Mouse (Mus musculus) embryonic facial prominence, embryonic 14.5 days (tissue): ENCODE measurements around the gene Grwd1. TPM values are rescaled to one million over a fixed set of nuclear protein-coding genes. Genes with fewer than 3 reads are reported as not detected.

Experiments used
- ATAC-seq: fragments of 200-750 bp; cut with Nextera tagmentation; 2 replicates; pipeline ENCODE4 v1.8.0; 2017; ENCODE audit warnings: low read depth, moderate number of reproducible peaks, moderate TSS enrichment
- DNase-seq: peaks from one replicate; pipeline ENCODE4 v3.0.0-alpha.2; 2015; ENCODE audit warnings: low spot score
- H3K27ac ChIP-seq: fragments of 300-500 bp; sonication (generic); replicated peaks from 2 replicates; pipeline ENCODE4 v1.5.1; 2014; ENCODE audit warnings: low read depth, mild to moderate bottlenecking, low read length, moderate library complexity
- H3K27me3 ChIP-seq: fragments of 300-500 bp; sonication (generic); replicated peaks from 2 replicates; pipeline ENCODE4 v1.6.1; 2014; ENCODE audit warnings: low read length; ENCODE audit not compliant: control insufficient read depth, insufficient read depth
- H3K36me3 ChIP-seq: fragments of 300-500 bp; sonication (generic); 2 replicates; pipeline ENCODE4 v1.6.1; 2014; ENCODE audit warnings: low read length, mixed read lengths; ENCODE audit not compliant: control insufficient read depth, insufficient read depth
- H3K4me1 ChIP-seq: fragments of 300-500 bp; sonication (generic); 2 replicates; pipeline ENCODE4 v1.6.1; 2014; ENCODE audit warnings: antibody characterized with exemption, low read length; ENCODE audit not compliant: control insufficient read depth, insufficient read depth
- H3K4me2 ChIP-seq: fragments of 300-500 bp; sonication (generic); 2 replicates; pipeline ENCODE4 v1.6.1; 2014; ENCODE audit warnings: low read depth, mild to moderate bottlenecking, low read length, moderate library complexity, mixed read lengths
- H3K4me3 ChIP-seq: fragments of 300-500 bp; sonication (generic); 2 replicates; pipeline ENCODE4 v1.5.1; 2014; ENCODE audit warnings: low read depth, mild to moderate bottlenecking, low read length
- H3K9ac ChIP-seq: fragments of 300-500 bp; sonication (generic); 2 replicates; pipeline ENCODE4 v1.6.1; 2014; ENCODE audit warnings: low read depth, mild to moderate bottlenecking, low read length, moderate library complexity, mixed read lengths
- H3K9me3 ChIP-seq: fragments of 300-500 bp; sonication (generic); 2 replicates; pipeline ENCODE4 v1.6.1; 2016; ENCODE audit warnings: low read length; ENCODE audit not compliant: control insufficient read depth
- WGBS: fragments of 180-500 bp; shearing (Covaris S2); extraction: QIAGEN DNeasy Blood & Tissue Kit; methylation state at CpG from one replicate; pipeline ENCODE4 v1.1.7; 2014; 5-methylcytosine and 5-hydroxymethylcytosine counted together
- polyA plus RNA-seq: library from polyadenylated mRNA; unstranded; fragments of >200 nt; fragmentation: Nextera tagmentation; extraction: Ambion mirVana; gene quantifications from 2 replicates; pipeline ENCODE4 v1.2.1, GENCODE M21; 2014

The Grwd1 gene
- polyA plus RNA-seq, 1 experiment from 2014 or later: 53.9 TPM

GRCm38 (mm10) chr7:45809276-45810075 is 21.3 kb downstream of the Grwd1 start:
- Histone ChIP-seq H3K4me2 (no peak overlapping the region), H3K36me3 (peaks cover 65% of the 10 kb centered on the region), H3K27me3 (no peaks in the 10 kb centered on the region), H3K27ac (no peak overlapping the region), H3K4me1 (peaks cover 7% of the 10 kb centered on the region), H3K4me3 (no peak overlapping the region), H3K9ac (no peak overlapping the region), H3K9me3 (no peaks in the 10 kb centered on the region)
- ATAC-seq (no peak), DNase-seq (no peak)
- 91% methylated on average over 13 of the region's 14 CpGs for WGBS

- no peak overlapping the region for H3K9ac ChIP-seq
- WGBS: 56% methylated on average over 9 of the region's 11 CpGs
- H3K9me3 ChIP-seq: no peaks in the 10 kb centered on the region
- peaks cover 7% of the 10 kb centered on the region for H3K4me1 ChIP-seq
- no peak for DNase-seq
- H3K36me3 ChIP-seq: peaks cover 65% of the 10 kb centered on the region
- H3K4me2 ChIP-seq: no peak overlapping the region
- no peak overlapping the region for H3K27ac ChIP-seq
- no peaks in the 10 kb centered on the region for H3K27me3 ChIP-seq
- no peak overlapping the region for H3K4me3 ChIP-seq
- no peak for ATAC-seq
Measured at GRCm38 (mm10) chr7:45808471-45808870, 22.3 kb downstream of the Grwd1 start.

DNA sequence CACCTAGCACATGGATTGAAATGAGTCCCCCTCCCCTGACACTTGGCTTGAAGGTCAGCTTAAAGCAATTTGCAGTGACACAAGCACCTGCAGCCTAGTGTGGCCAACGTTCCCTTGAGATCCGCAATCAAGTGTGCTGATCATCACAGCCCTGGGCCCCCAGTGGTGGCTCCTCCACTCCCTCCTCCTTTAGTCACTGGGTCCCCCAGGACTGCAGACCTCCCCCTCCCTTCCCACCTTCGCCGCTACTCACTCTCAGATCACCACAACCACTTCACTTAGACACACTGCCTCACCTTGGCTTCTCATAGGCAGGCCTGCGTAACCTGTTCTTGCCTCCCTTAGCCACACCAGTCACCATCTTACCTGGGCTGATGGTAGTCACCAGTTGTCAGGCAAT is 24.8 kb downstream of the Grwd1 start:
- Histone ChIP-seq H3K9ac (no peak overlapping the region), H3K9me3 (no peaks in the 10 kb centered on the region), H3K27ac (no peak overlapping the region), H3K4me2 (no peak overlapping the region), H3K4me1 (no peaks in the 10 kb centered on the region), H3K36me3 (peaks cover 46% of the 10 kb centered on the region), H3K27me3 (no peaks in the 10 kb centered on the region), H3K4me3 (no peak overlapping the region)
- ATAC-seq (no peak), DNase-seq (no peak)
- WGBS: 56% methylated on average over 5 of the region's 5 CpGs

- no peak overlapping the region for H3K9ac ChIP-seq
- H3K36me3 ChIP-seq: peaks cover 12% of the 10 kb centered on the region
- DNase-seq (no peak), ATAC-seq (no peak)
- no peak overlapping the region for H3K27ac ChIP-seq
- H3K27me3 ChIP-seq: peaks cover 20% of the 10 kb centered on the region
- no peaks in the 10 kb centered on the region for H3K9me3 ChIP-seq
- no peak overlapping the region for H3K4me2 ChIP-seq
- 81% methylated on average over 6 of the region's 6 CpGs for WGBS
- no peak overlapping the region for H3K4me3 ChIP-seq
- H3K4me1 ChIP-seq: peaks cover 9% of the 10 kb centered on the region; the same call in 1 of the 2 replicates
Measured at GRCm38 (mm10) chr7:45802551-45802950, 28.2 kb downstream of the Grwd1 start.

GRCm38 (mm10) chr7:45801348-45801747 is 29.4 kb downstream of the Grwd1 start:
- Histone ChIP-seq H3K4me2 (peak overlapping the region; percentile 43), H3K36me3 (peaks cover under 1% of the 10 kb centered on the region; the same call in 1 of the 2 replicates), H3K4me1 (peaks cover 9% of the 10 kb centered on the region; the same call in 1 of the 2 replicates), H3K9me3 (no peaks in the 10 kb centered on the region), H3K9ac (no peak overlapping the region), H3K27me3 (peaks cover 29% of the 10 kb centered on the region), H3K27ac (no peak overlapping the region), H3K4me3 (0 out of 2 replicates have a peak overlapping the region, but pooled peaks have one; percentile 18)
- 4% methylated on average over 12 of the region's 12 CpGs for WGBS
- peak; percentile 73 for ATAC-seq
- peak; percentile 93 for DNase-seq

GRCm38 (mm10) chr7:45800546-45801204 is 30.1 kb downstream of the Grwd1 start:
- Histone ChIP-seq H3K36me3 (0 out of 2 replicates have a peak, but pooled peaks cover under 1% of the 10 kb centered on the region), H3K9me3 (no peaks in the 10 kb centered on the region), H3K4me2 (peak overlapping the region; percentile 43), H3K9ac (peak overlapping the region; percentile 14; the same call in 1 of the 2 replicates), H3K27me3 (peaks cover 29% of the 10 kb centered on the region), H3K27ac (no peak overlapping the region), H3K4me3 (peak overlapping the region; percentile 18; the same call in 1 of the 2 replicates), H3K4me1 (peaks cover 9% of the 10 kb centered on the region; the same call in 1 of the 2 replicates)
- DNase-seq: peak; percentile 62
- peak; percentile 28 for ATAC-seq
- WGBS: 19% methylated on average over 17 of the region's 25 CpGs

DNA sequence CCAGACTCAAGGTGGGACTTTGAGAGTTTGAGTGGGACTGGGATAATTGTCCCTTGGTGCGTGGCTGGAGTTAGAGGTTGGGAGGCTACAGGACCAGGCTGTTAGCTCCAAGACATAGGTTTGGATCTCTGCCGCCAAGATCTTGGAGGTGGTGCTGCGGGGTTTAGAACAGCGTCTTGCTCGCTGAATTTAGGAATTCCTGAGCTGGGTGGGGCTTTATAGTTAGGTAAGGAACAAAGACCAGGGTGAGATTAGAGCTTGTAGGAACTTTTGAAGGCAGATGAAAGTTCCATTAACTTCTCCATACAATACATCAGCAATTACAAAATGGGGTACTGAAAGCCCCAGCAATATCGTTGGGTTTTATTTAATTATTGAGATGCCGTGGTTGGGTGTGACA is 30.7 kb downstream of the Grwd1 start:
- H3K27ac ChIP-seq: no peak overlapping the region
- no peak for DNase-seq
- peak overlapping the region; percentile 43 for H3K4me2 ChIP-seq
- WGBS: 37% methylated on average over 7 of the region's 7 CpGs
- peaks cover 29% of the 10 kb centered on the region for H3K27me3 ChIP-seq
- peaks cover 7% of the 10 kb centered on the region; the same call in 1 of the 2 replicates for H3K36me3 ChIP-seq
- H3K4me3 ChIP-seq: peak overlapping the region; percentile 18; the same call in 1 of the 2 replicates
- peaks cover 9% of the 10 kb centered on the region; the same call in 1 of the 2 replicates for H3K4me1 ChIP-seq
- peak overlapping the region; percentile 14; the same call in 1 of the 2 replicates for H3K9ac ChIP-seq
- ATAC-seq: no peak
- H3K9me3 ChIP-seq: no peaks in the 10 kb centered on the region

- peaks cover 17% of the 10 kb centered on the region; the same call in 1 of the 2 replicates for H3K36me3 ChIP-seq
Measured at GRCm38 (mm10) chr7:45798931-45799330, 31.8 kb downstream of the Grwd1 start.

More at GRCm38 (mm10) chr7:45798931-45799330, 31.8 kb downstream of the Grwd1 start:
- no peak for ATAC-seq
- H3K27ac ChIP-seq: no peak overlapping the region
- H3K4me2 ChIP-seq: peak overlapping the region; percentile 82
- no peaks in the 10 kb centered on the region for H3K9me3 ChIP-seq
- H3K4me3 ChIP-seq: peak overlapping the region; percentile 49
- peaks cover 29% of the 10 kb centered on the region for H3K27me3 ChIP-seq
- 54% methylated on average over 7 of the region's 7 CpGs for WGBS
- H3K9ac ChIP-seq: peak overlapping the region; percentile 66; the same call in 1 of the 2 replicates
- DNase-seq: no peak
- peaks cover 9% of the 10 kb centered on the region; the same call in 1 of the 2 replicates for H3K4me1 ChIP-seq
